Mouse (Mus musculus) testis, adult 2 months (tissue): Measurements from ENCODE around the gene Plcb1.

ENCODE experiments used
- CTCF ChIP-seq: fragments of 200-500 bp; IDR thresholded peaks from 2 replicates; pipeline ENCODE4 v1.5.1; 2012; ENCODE audit warnings: low read depth, mild to moderate bottlenecking, inconsistent platforms, low read length, moderate library complexity; ENCODE audit not compliant: control insufficient read depth, insufficient read depth, insufficient replicate concordance
- POLR2A ChIP-seq: fragments of 200-500 bp; IDR thresholded peaks from 2 replicates; pipeline ENCODE4 v1.6.1; 2012; ENCODE audit warnings: low read depth, mild to moderate bottlenecking, inconsistent platforms, low read length, moderate library complexity; ENCODE audit not compliant: control insufficient read depth

- no peak for TF ChIP-seq POLR2A
- TF ChIP-seq CTCF, result no peak
These were observed 125.0 kb downstream of the Plcb1 start for GRCm38 (mm10) chr2:134910882-134911281.
